Mouse (Mus musculus): ENCODE results near the gene Slc12a8.

GRCm38 (mm10) chr16:33658121-33658520, 141.0 kb downstream of the Slc12a8 start:
- TF ChIP-seq POLR2A (IDR thresholded peaks at IDR 0.05; ENCODE audit: extremely low read depth, insufficient read depth, low read length), result no peak
- TF ChIP-seq CTCF (IDR thresholded peaks at IDR 0.05; ENCODE audit: extremely low read depth, insufficient read depth, low read length), result no peak

Data from cortical plate, adult 2 months (tissue).